Mouse (Mus musculus): ENCODE data around the gene Hnrnpab.

- TF ChIP-seq CTCF (IDR thresholded peaks at IDR 0.05; ENCODE audit: control insufficient read depth, insufficient read depth, insufficient read length), result no peak
- no peak for TF ChIP-seq FOSL1 (IDR thresholded peaks at IDR 0.05; ENCODE audit: insufficient read depth, low read length, poor library complexity, severe bottlenecking)
- TF ChIP-seq USF1 (IDR thresholded peaks at IDR 0.05; ENCODE audit: low read depth), result no peak
- no peak for TF ChIP-seq CEBPB (IDR thresholded peaks at IDR 0.05; ENCODE audit: low read depth)
- TF ChIP-seq MYOD1 (IDR thresholded peaks at IDR 0.05; ENCODE audit: control insufficient read depth, insufficient read length, low read depth), result no peak
- TF ChIP-seq MAX (IDR thresholded peaks at IDR 0.05), result no peak
- TF ChIP-seq MYOG (IDR thresholded peaks at IDR 0.05; ENCODE audit: control insufficient read depth, extremely low read depth, insufficient read length), result no peak
Observed at GRCm38 (mm10) chr11:51644217-51644616, 37.6 kb upstream of the Hnrnpab start.

Measured in C2C12 (cell line).